Mouse (Mus musculus) layer of hippocampus, adult 18-20 months (tissue): ENCODE data around the gene Ankrd44. TPM values are rescaled to one million over a fixed set of nuclear protein-coding genes. Genes with fewer than 3 reads are reported as not detected.
A peak's percentile ranks its signal among the peaks of the same experiment; 100 is the strongest.

ENCODE experiments used
- DNase-seq, 2 experiments: peaks; one replicate each; pipeline ENCODE4 v3.0.0; 2022; ENCODE audit warnings: low spot score in 2 of 2
- total RNA-seq, 2 experiments: library from RNA; stranded (reverse); gene quantifications; 2 replicates each; pipeline ENCODE4 v1.2.3; 2021

The Ankrd44 gene
- total RNA-seq, 2 experiments from 2014 or later: 11.1 to 12.6 TPM

DNA sequence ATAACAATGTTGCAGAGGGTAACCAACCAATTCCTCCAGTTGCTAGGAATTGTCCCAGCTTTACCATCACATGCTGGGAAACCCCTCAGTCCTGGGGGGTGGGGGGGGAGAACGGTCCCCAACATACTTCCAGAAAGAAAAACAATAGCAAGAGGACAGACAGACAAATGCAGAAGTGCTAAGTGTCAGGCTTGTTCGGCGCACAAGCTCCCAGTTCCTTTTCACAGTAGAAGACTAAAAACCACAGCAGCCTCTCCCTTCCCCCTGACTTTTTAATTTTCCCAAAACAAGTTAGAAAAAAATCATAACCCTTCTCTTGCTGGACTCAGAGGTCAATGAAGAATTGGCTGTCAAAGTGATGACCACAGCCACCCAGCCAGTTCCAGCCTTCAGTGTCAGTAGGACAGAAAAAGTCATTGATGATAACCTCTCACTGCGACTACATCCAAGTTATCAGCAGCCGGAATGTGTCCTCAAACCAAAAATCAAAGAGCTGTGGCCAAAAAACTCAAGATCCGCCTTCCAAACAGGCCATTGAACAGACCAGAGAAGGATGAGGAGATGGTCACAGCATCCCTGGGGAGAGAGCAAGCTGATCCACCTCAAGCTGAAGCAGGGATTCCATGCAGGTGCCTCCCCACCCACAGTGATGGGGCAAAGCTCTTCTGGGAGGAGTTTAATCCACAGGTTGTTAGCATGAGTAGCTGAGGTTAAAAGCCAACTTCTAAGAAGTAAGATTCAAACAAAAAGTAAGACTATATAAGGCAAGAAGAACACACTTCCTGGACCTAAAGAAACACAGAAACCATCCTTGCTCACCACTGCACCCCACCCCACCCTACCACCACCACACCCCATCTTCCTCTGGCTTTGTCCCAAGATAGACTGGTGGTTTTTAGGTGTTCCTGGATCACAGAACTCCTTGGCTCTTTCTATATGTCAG is 2.5 kb downstream of the Ankrd44 start:
- no peak for DNase-seq

DNA sequence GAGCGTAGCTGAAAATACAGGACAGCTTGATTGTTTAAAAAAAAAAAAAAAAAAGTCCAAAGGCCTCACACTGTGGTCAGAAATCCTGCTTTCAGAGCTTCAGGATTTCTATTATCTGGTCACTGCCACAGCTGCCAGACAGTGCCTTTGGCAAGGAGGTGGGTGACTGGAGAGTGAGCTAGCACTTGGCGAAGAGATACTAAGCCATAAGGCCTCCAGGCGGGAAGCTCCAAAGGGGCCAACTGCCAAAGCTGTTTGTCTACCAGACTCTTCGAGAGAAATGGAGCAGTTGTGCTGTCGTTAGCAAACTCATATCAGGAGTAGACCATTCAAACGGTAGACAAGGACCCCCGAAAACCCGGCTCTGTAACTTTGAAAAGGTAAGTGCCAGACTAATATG is 3.5 kb downstream of the Ankrd44 start:
- DNase-seq: peak; percentile 19 to 61

DNA sequence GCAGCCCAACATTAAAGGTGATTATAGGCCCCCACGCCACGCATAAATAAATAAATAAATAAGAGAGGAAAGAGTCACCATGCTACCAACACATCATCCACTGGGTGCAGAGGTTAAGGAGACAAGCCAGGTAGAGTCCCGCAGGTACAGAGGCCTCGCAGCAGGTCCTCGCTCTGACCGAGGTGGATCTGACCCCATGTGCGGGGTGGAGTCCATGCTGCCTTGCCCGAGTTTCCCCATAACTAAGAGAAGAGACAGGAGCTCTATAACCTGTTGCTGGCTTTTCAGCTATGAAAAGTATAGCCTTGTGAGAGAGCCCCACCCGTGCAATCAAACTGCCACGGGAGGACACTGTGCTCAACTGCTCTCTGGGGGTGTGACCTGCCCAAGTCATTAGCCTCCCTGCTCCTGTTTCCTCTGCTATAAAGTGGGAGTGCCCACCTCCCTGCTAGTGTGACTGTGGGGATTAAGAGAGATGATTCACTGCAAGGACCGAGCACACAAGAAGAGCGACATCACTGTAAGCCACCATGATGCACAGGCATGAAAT is 4.1 kb downstream of the Ankrd44 start:
- no peak for DNase-seq

GRCm38 (mm10) chr1:54920132-54920531 is 6.1 kb downstream of the Ankrd44 start:
- no peak for DNase-seq

- no peak for DNase-seq
These were observed 9.7 kb downstream of the Ankrd44 start for GRCm38 (mm10) chr1:54916456-54916855.

GRCm38 (mm10) chr1:54914387-54914786 is 11.8 kb downstream of the Ankrd44 start:
- no peak for DNase-seq

- DNase-seq: no peak
These were observed 12.8 kb downstream of the Ankrd44 start for GRCm38 (mm10) chr1:54913379-54913873.

- DNase-seq: no peak
These were observed 13.2 kb downstream of the Ankrd44 start for GRCm38 (mm10) chr1:54913063-54913335.

GRCm38 (mm10) chr1:54912290-54913062 is 13.7 kb downstream of the Ankrd44 start:
- no peak for DNase-seq

DNA sequence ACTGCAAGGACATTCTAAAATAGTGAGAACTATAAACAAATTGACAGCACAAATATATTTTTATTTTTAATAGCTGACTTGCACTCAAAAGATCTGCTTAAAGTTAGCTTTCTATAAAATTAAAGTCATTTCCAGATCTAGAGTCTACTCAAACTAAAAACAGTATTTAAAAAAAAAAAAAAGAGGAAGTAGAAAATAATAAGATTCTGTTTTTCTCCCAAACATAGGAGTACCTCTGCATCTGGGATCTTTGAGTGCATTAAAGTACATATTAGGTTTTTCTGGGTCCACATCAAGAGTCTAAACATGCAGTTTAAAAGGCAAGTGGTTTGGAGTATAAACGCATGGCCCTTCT is 15.0 kb downstream of the Ankrd44 start:
- DNase-seq: no peak

- DNase-seq: no peak
These were observed 15.5 kb downstream of the Ankrd44 start for GRCm38 (mm10) chr1:54910489-54911255.

- no peak for DNase-seq
These were observed 17.4 kb downstream of the Ankrd44 start for GRCm38 (mm10) chr1:54908786-54909185.

- DNase-seq: no peak
These were observed 19.0 kb downstream of the Ankrd44 start for GRCm38 (mm10) chr1:54907066-54907639.

DNA sequence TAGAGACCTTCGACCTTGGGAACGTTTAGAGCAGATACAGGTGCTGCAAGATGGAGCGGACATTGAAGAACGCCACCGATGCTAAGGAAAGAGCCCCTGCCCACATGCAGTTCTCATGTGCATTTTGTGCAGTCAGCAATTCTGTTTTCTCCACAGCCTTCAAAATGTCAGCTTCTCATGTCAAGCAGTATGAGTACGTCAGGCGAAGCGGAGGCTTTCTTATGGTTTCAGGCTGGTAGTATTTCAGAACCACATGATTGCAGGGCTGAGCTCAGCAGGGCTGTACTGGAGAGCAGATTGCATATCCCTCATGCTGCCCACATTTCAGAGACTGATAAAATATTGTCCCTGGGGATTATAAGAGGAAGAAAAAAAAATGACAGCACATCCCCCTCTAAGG is 19.9 kb downstream of the Ankrd44 start:
- DNase-seq: peak; percentile 14 to 45

- no peak for DNase-seq
These were observed 20.6 kb downstream of the Ankrd44 start for GRCm38 (mm10) chr1:54905632-54906031.

DNA sequence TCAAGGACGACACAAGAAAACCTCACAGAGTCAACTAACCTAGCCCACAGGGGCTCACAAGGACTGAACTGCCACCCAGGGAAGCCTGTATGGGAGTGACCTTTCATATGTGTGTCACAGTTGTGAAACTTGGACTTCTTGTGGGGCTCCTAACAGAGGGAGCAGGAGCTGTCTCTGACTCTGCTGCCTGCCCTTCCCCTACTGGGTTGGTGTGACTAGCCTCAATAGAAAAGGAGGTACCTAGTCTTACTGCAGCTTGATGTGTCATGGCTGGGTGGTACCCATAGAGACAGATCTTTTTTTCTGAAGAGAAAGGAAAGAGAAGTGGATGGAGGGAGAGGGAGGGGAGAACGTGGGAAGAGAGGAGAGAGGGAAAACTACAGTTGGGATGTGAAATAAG is 22.0 kb downstream of the Ankrd44 start:
- DNase-seq: no peak

- DNase-seq: no peak
These were observed 23.4 kb downstream of the Ankrd44 start for GRCm38 (mm10) chr1:54902689-54903246.

DNA sequence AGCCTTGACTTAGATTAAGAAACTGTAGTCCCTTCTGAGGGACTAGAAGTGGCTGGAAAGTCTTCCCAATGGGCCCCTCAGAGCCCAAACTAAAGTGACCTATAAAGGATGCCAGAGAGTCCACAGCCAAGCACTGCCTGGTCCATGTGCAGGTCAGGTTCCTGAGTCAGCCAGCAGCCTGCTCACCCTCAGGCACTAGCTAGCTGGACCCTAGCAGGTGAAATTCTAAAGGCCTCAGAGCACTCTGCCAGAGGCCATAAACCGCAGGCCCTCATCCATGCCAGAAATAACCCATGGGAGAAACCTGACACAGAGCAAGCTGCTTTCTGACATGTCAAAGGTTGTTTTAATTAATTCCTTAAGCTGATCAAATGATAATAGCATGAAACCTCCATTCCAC is 25.1 kb downstream of the Ankrd44 start:
- no peak for DNase-seq

DNA sequence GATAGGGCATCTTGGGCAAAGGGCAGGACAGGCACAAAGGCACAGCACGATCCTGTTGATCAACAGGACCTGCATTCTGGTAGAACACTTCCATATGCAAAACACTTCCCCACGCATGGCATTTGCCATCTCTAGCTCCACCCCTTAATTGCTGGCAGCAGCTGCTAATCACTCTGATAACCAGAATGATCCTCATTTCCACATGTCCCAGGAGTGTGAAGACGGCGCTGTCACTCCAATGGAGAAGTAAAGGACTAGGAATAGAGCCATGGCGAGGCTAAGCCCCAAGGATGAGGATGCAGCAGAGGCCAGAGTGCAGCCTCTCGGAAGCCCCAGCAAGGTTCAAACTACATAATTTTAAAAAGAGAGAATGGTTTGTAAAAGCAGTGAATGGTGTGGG is 26.9 kb downstream of the Ankrd44 start:
- DNase-seq: no peak

DNA sequence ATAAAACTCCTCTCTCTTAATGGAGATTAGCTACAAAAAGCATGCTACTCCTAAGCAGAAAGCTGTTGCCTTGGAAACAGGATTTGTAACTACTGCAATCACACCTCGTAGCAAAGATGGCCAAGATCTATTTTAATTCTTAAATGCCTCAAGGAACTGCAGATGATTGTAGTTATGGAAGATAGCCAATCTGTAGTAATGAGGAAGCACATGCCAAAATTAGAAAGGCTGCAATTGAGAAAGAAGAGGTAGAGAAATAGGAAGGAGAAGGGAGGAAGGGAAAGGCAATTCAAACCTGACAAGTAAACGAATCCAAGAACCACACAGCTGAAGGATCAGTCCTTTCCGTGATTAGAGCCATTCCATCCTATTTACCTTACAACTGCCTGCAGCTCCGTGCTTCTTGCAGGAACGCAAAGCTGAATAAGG is 27.5 kb downstream of the Ankrd44 start:
- peak in 1 of 2 experiments; percentile 41 for DNase-seq

- no peak for DNase-seq
These were observed 28.5 kb downstream of the Ankrd44 start for GRCm38 (mm10) chr1:54897726-54898125.
